Mouse (Mus musculus): ENCODE measurements around the gene Ndufa9. TPM values are rescaled to one million over a fixed set of nuclear protein-coding genes. Genes with fewer than 3 reads are reported as not detected.
A peak's percentile ranks its signal among the peaks of the same experiment; 100 is the strongest.

Ndufa9 gene
- polyA plus RNA-seq, 1 experiment from 2014 or later, result 346 TPM

- WGBS, result 36% methylated on average over 11 of the region's 11 CpGs
- no peaks in the 10 kb centered on the region for H3K4me1 ChIP-seq (replicated peaks)
- H3K27ac ChIP-seq (ENCODE audit: poor library complexity, severe bottlenecking), result no peak overlapping the region
- no peak overlapping the region for H3K9ac ChIP-seq
- peaks cover 4% of the 10 kb centered on the region; the same call in 1 of the 2 replicates for H3K27me3 ChIP-seq (replicated peaks)
- H3K36me3 ChIP-seq, result no peaks in the 10 kb centered on the region
- H3K4me3 ChIP-seq, result no peak overlapping the region
- no peak overlapping the region for H3K4me2 ChIP-seq
- no peak for ATAC-seq (ENCODE audit: insufficient number of reproducible peaks, low FRiP score)
- no peaks in the 10 kb centered on the region for H3K9me3 ChIP-seq (replicated peaks)
Measured at GRCm38 (mm10) chr6:126802946-126803345, 46.0 kb downstream of the Ndufa9 start.

- Histone ChIP-seq H3K36me3 (no peaks in the 10 kb centered on the region), H3K9ac (no peak overlapping the region), H3K4me2 (no peak overlapping the region), H3K27ac (ENCODE audit: poor library complexity, severe bottlenecking) (no peak overlapping the region), H3K9me3 (replicated peaks) (no peaks in the 10 kb centered on the region), H3K27me3 (replicated peaks) (no peaks in the 10 kb centered on the region), H3K4me1 (replicated peaks) (no peaks in the 10 kb centered on the region), H3K4me3 (no peak overlapping the region)
- 84% methylated on average over 6 of the region's 6 CpGs for WGBS
- no peak for ATAC-seq (ENCODE audit: insufficient number of reproducible peaks, low FRiP score)
Measured at GRCm38 (mm10) chr6:126794751-126795150, 54.2 kb downstream of the Ndufa9 start.

- H3K4me2 ChIP-seq, result no peak overlapping the region
- WGBS, result 90% methylated on average over 6 of the region's 6 CpGs
- no peak overlapping the region for H3K4me3 ChIP-seq
- no peaks in the 10 kb centered on the region for H3K4me1 ChIP-seq (replicated peaks)
- no peak overlapping the region for H3K27ac ChIP-seq (ENCODE audit: poor library complexity, severe bottlenecking)
- no peaks in the 10 kb centered on the region for H3K36me3 ChIP-seq
- no peaks in the 10 kb centered on the region for H3K27me3 ChIP-seq (replicated peaks)
- H3K9ac ChIP-seq, result no peak overlapping the region
- no peaks in the 10 kb centered on the region for H3K9me3 ChIP-seq (replicated peaks)
- ATAC-seq (ENCODE audit: insufficient number of reproducible peaks, low FRiP score), result no peak
Measured at GRCm38 (mm10) chr6:126793689-126794088, 55.2 kb downstream of the Ndufa9 start.

- H3K9me3 ChIP-seq (replicated peaks), result no peaks in the 10 kb centered on the region
- peak overlapping the region; percentile 36 for H3K4me3 ChIP-seq
- no peak for ATAC-seq (ENCODE audit: insufficient number of reproducible peaks, low FRiP score)
- no peaks in the 10 kb centered on the region for H3K27me3 ChIP-seq (replicated peaks)
- no peak overlapping the region for H3K27ac ChIP-seq (ENCODE audit: poor library complexity, severe bottlenecking)
- H3K4me1 ChIP-seq (replicated peaks), result no peaks in the 10 kb centered on the region
- 0 out of 2 replicates have a peak overlapping the region, but pooled peaks have one; percentile 60 for H3K9ac ChIP-seq
- H3K4me2 ChIP-seq, result peak overlapping the region; percentile 61
- WGBS, result 21% methylated on average over 12 of the region's 12 CpGs
- no peaks in the 10 kb centered on the region for H3K36me3 ChIP-seq
Measured at GRCm38 (mm10) chr6:126791964-126792363, 57.0 kb downstream of the Ndufa9 start.

GRCm38 (mm10) chr6:126791488-126791887 is 57.4 kb downstream of the Ndufa9 start:
- Histone ChIP-seq H3K9ac (no peak overlapping the region), H3K4me1 (replicated peaks) (no peaks in the 10 kb centered on the region), H3K4me2 (no peak overlapping the region), H3K27ac (ENCODE audit: poor library complexity, severe bottlenecking) (no peak overlapping the region), H3K9me3 (replicated peaks) (no peaks in the 10 kb centered on the region), H3K36me3 (no peaks in the 10 kb centered on the region), H3K27me3 (replicated peaks) (no peaks in the 10 kb centered on the region), H3K4me3 (no peak overlapping the region)
- 34% methylated on average over 4 of the region's 4 CpGs for WGBS
- ATAC-seq (ENCODE audit: insufficient number of reproducible peaks, low FRiP score), result no peak

- peaks cover 8% of the 10 kb centered on the region; the same call in 1 of the 2 replicates for H3K27me3 ChIP-seq (replicated peaks)
- ATAC-seq (ENCODE audit: insufficient number of reproducible peaks, low FRiP score), result no peak
- no peaks in the 10 kb centered on the region for H3K36me3 ChIP-seq
- H3K4me2 ChIP-seq, result no peak overlapping the region
- H3K9ac ChIP-seq, result no peak overlapping the region
- H3K4me1 ChIP-seq (replicated peaks), result peaks cover 5% of the 10 kb centered on the region; the same call in 1 of the 2 replicates
- no peak overlapping the region for H3K4me3 ChIP-seq
- H3K27ac ChIP-seq (ENCODE audit: poor library complexity, severe bottlenecking), result no peak overlapping the region
- no peaks in the 10 kb centered on the region for H3K9me3 ChIP-seq (replicated peaks)
- 67% methylated on average over 8 of the region's 8 CpGs for WGBS
Measured at GRCm38 (mm10) chr6:126788863-126789262, 60.1 kb downstream of the Ndufa9 start.

- Histone ChIP-seq H3K4me3 (no peak overlapping the region), H3K4me1 (replicated peaks) (peaks cover 13% of the 10 kb centered on the region), H3K27me3 (replicated peaks) (peaks cover 8% of the 10 kb centered on the region; the same call in 1 of the 2 replicates), H3K27ac (ENCODE audit: poor library complexity, severe bottlenecking) (no peak overlapping the region), H3K4me2 (peak overlapping the region; percentile 31; the same call in 1 of the 2 replicates), H3K9me3 (replicated peaks) (no peaks in the 10 kb centered on the region), H3K36me3 (no peaks in the 10 kb centered on the region), H3K9ac (no peak overlapping the region)
- 55% methylated on average over 5 of the region's 5 CpGs for WGBS
- ATAC-seq (ENCODE audit: insufficient number of reproducible peaks, low FRiP score), result no peak
Measured at GRCm38 (mm10) chr6:126784206-126784605, 64.7 kb downstream of the Ndufa9 start.

GRCm38 (mm10) chr6:126783651-126784066 is 65.3 kb downstream of the Ndufa9 start:
- peak overlapping the region; percentile 31; the same call in 1 of the 2 replicates for H3K4me2 ChIP-seq
- H3K27ac ChIP-seq (ENCODE audit: poor library complexity, severe bottlenecking), result no peak overlapping the region
- H3K27me3 ChIP-seq (replicated peaks), result peaks cover 8% of the 10 kb centered on the region; the same call in 1 of the 2 replicates
- peaks cover 13% of the 10 kb centered on the region for H3K4me1 ChIP-seq (replicated peaks)
- peak; percentile 57; the same call in 1 of the 2 replicates for ATAC-seq (ENCODE audit: insufficient number of reproducible peaks, low FRiP score)
- H3K9ac ChIP-seq, result no peak overlapping the region
- H3K36me3 ChIP-seq, result no peaks in the 10 kb centered on the region
- no peak overlapping the region for H3K4me3 ChIP-seq
- no peaks in the 10 kb centered on the region for H3K9me3 ChIP-seq (replicated peaks)
- 16% methylated on average over 10 of the region's 10 CpGs for WGBS

GRCm38 (mm10) chr6:126783056-126783455 is 65.9 kb downstream of the Ndufa9 start:
- Histone ChIP-seq H3K4me2 (no peak overlapping the region), H3K27ac (ENCODE audit: poor library complexity, severe bottlenecking) (no peak overlapping the region), H3K27me3 (replicated peaks) (peaks cover 8% of the 10 kb centered on the region; the same call in 1 of the 2 replicates), H3K4me1 (replicated peaks) (peaks cover 13% of the 10 kb centered on the region), H3K36me3 (no peaks in the 10 kb centered on the region), H3K9ac (no peak overlapping the region), H3K9me3 (replicated peaks) (no peaks in the 10 kb centered on the region), H3K4me3 (no peak overlapping the region)
- 75% methylated on average over 1 of the region's 1 CpGs for WGBS
- no peak for ATAC-seq (ENCODE audit: insufficient number of reproducible peaks, low FRiP score)

- Histone ChIP-seq H3K27me3 (replicated peaks) (0 out of 2 replicates have a peak, but pooled peaks cover 6% of the 10 kb centered on the region), H3K9me3 (replicated peaks) (no peaks in the 10 kb centered on the region), H3K27ac (ENCODE audit: poor library complexity, severe bottlenecking) (no peak overlapping the region), H3K9ac (no peak overlapping the region), H3K4me3 (no peak overlapping the region), H3K4me2 (no peak overlapping the region), H3K36me3 (no peaks in the 10 kb centered on the region), H3K4me1 (replicated peaks) (no peaks in the 10 kb centered on the region)
- 78% methylated on average over 6 of the region's 6 CpGs for WGBS
- ATAC-seq (ENCODE audit: insufficient number of reproducible peaks, low FRiP score), result no peak
Measured at GRCm38 (mm10) chr6:126777889-126778288, 71.0 kb downstream of the Ndufa9 start.

- WGBS, result 59% methylated on average over 4 of the region's 4 CpGs
- no peaks in the 10 kb centered on the region for H3K36me3 ChIP-seq
Measured at GRCm38 (mm10) chr6:126773873-126774272, 75.1 kb downstream of the Ndufa9 start.

GRCm38 (mm10) chr6:126772326-126772725 is 76.6 kb downstream of the Ndufa9 start:
- Histone ChIP-seq H3K27me3 (replicated peaks) (0 out of 2 replicates have a peak, but pooled peaks cover 8% of the 10 kb centered on the region), H3K9ac (no peak overlapping the region), H3K4me3 (no peak overlapping the region), H3K27ac (ENCODE audit: poor library complexity, severe bottlenecking) (no peak overlapping the region), H3K36me3 (no peaks in the 10 kb centered on the region), H3K4me2 (no peak overlapping the region), H3K4me1 (replicated peaks) (peaks cover 21% of the 10 kb centered on the region), H3K9me3 (replicated peaks) (no peaks in the 10 kb centered on the region)
- ATAC-seq (ENCODE audit: insufficient number of reproducible peaks, low FRiP score), result no peak
- 76% methylated on average over 4 of the region's 4 CpGs for WGBS

More at GRCm38 (mm10) chr6:126773873-126774272, 75.1 kb downstream of the Ndufa9 start:
- Histone ChIP-seq H3K4me3 (no peak overlapping the region), H3K4me2 (no peak overlapping the region), H3K9ac (no peak overlapping the region), H3K27ac (ENCODE audit: poor library complexity, severe bottlenecking) (no peak overlapping the region), H3K4me1 (replicated peaks) (peaks cover 7% of the 10 kb centered on the region; the same call in 1 of the 2 replicates), H3K9me3 (replicated peaks) (no peaks in the 10 kb centered on the region), H3K27me3 (replicated peaks) (0 out of 2 replicates have a peak, but pooled peaks cover 8% of the 10 kb centered on the region)
- 0 out of 2 replicates have a peak, but pooled peaks have one; percentile 23 for ATAC-seq (ENCODE audit: insufficient number of reproducible peaks, low FRiP score)
